Mouse (Mus musculus) MEL (cell line): ENCODE results near the gene Wwc1. TPM values are rescaled to one million over a fixed set of nuclear protein-coding genes. Genes with fewer than 3 reads are reported as not detected.

Source experiments
- DNase-seq: peaks from one replicate; pipeline ENCODE4 v3.0.0; 2011; ENCODE audit warnings: low read depth, low spot score
- H3K27ac ChIP-seq: 2 replicates; pipeline ENCODE4 v1.5.1; 2012; ENCODE audit warnings: low read depth, mild to moderate bottlenecking, control low read depth, low read length, moderate library complexity; ENCODE audit not compliant: control insufficient read depth
- H3K27me3 ChIP-seq, 2 experiments: fragments of 150-350 bp in 1 of 2; sonication (generic) in 1 of 2; 2 replicates each; pipeline ENCODE4 v1.6.1; 2012; ENCODE audit warnings: low read length in 2 of 2, mild to moderate bottlenecking in 2 of 2, improper control_type of control experiment in 1 of 2, moderate library complexity in 1 of 2; ENCODE audit not compliant: insufficient read depth in 2 of 2, control insufficient read depth in 1 of 2
- H3K36me3 ChIP-seq, 2 experiments: 2 replicates each; pipeline ENCODE4 v1.6.1; 2012 to 2014; ENCODE audit warnings: low read length in 2 of 2, improper control_type of control experiment in 1 of 2, inconsistent platforms in 1 of 2, mild to moderate bottlenecking in 1 of 2; ENCODE audit not compliant: insufficient read depth in 2 of 2, control insufficient read depth in 1 of 2
- H3K4me1 ChIP-seq, 2 experiments: fragments of 150-350 bp in 1 of 2; sonication (generic) in 1 of 2; 2 replicates each; pipeline ENCODE4 v1.6.1; 2012; ENCODE audit warnings: low read length in 2 of 2, improper control_type of control experiment in 1 of 2, mild to moderate bottlenecking in 1 of 2; ENCODE audit not compliant: insufficient read depth in 2 of 2, control insufficient read depth in 1 of 2
- H3K4me3 ChIP-seq, 2 experiments: fragments of 150-350 bp in 1 of 2; sonication (generic) in 1 of 2; 2 replicates each; pipeline ENCODE4 v1.5.1; 2012; ENCODE audit warnings: low read depth in 2 of 2, low read length in 2 of 2, mild to moderate bottlenecking in 2 of 2, moderate library complexity in 2 of 2, control low read depth in 1 of 2, improper control_type of control experiment in 1 of 2; ENCODE audit not compliant: control insufficient read depth in 1 of 2, insufficient read depth in 1 of 2
- H3K79me2 ChIP-seq: 2 replicates; pipeline ENCODE4 v1.6.1; 2012; ENCODE audit warnings: mild to moderate bottlenecking, low read length, moderate library complexity; ENCODE audit not compliant: control insufficient read depth, poor library complexity, insufficient read depth
- H3K9ac ChIP-seq: 2 replicates; pipeline ENCODE4 v1.6.1; 2012; ENCODE audit warnings: low read depth, mild to moderate bottlenecking, control low read depth, low read length, moderate library complexity; ENCODE audit not compliant: control insufficient read depth, poor library complexity, severe bottlenecking
- H3K9me3 ChIP-seq: fragments of 150-350 bp; sonication (generic); replicated peaks from 2 replicates; pipeline ENCODE4 v1.6.1; 2012; ENCODE audit warnings: mild to moderate bottlenecking, low read length, improper control_type of control experiment, moderate library complexity; ENCODE audit not compliant: insufficient read depth
- ELF1 ChIP-seq: IDR thresholded peaks from 2 replicates; pipeline ENCODE4 v1.6.1; 2014; ENCODE audit warnings: low read depth, mild to moderate bottlenecking, inconsistent platforms, low read length, improper control_type of control experiment, moderate library complexity
- ETS1 ChIP-seq: IDR thresholded peaks from 2 replicates; pipeline ENCODE4 v1.6.1; 2012; ENCODE audit warnings: low read depth, mild to moderate bottlenecking, inconsistent platforms, low read length, improper control_type of control experiment, moderate library complexity
- GABPA ChIP-seq: IDR thresholded peaks from 2 replicates; pipeline ENCODE4 v1.6.1; 2012; ENCODE audit warnings: low read depth, mild to moderate bottlenecking, inconsistent platforms, low read length, improper control_type of control experiment, moderate library complexity
- HCFC1 ChIP-seq: IDR thresholded peaks from 2 replicates; pipeline ENCODE4 v1.6.1; 2012; ENCODE audit warnings: low read depth, mild to moderate bottlenecking, inconsistent platforms, low read length, improper control_type of control experiment, moderate library complexity
- JUND ChIP-seq: IDR thresholded peaks from 2 replicates; pipeline ENCODE4 v1.6.1; 2011; ENCODE audit warnings: low read depth, mild to moderate bottlenecking, improper control_type of control experiment, low read length
- MAFK ChIP-seq: IDR thresholded peaks from 2 replicates; pipeline ENCODE4 v1.6.1; 2011; ENCODE audit warnings: low read depth, mild to moderate bottlenecking, low read length, improper control_type of control experiment, borderline replicate concordance
- MAZ ChIP-seq: IDR thresholded peaks from 2 replicates; pipeline ENCODE4 v1.6.1; 2012; ENCODE audit warnings: low read depth, mild to moderate bottlenecking, inconsistent platforms, low read length, improper control_type of control experiment
- MEF2A ChIP-seq: IDR thresholded peaks from 2 replicates; pipeline ENCODE4 v1.6.1; 2014; ENCODE audit warnings: low read depth, mild to moderate bottlenecking, inconsistent platforms, low read length, improper control_type of control experiment; ENCODE audit not compliant: poor library complexity, insufficient replicate concordance, severe bottlenecking; ENCODE audit errors: extremely low read depth
- MXI1 ChIP-seq: IDR thresholded peaks from 2 replicates; pipeline ENCODE4 v1.6.1; 2011; ENCODE audit warnings: mild to moderate bottlenecking, low read depth, low read length, improper control_type of control experiment
- MYB ChIP-seq: IDR thresholded peaks from 2 replicates; pipeline ENCODE4 v1.6.1; 2011; ENCODE audit warnings: mild to moderate bottlenecking, low read depth, low read length, improper control_type of control experiment
- POLR2AphosphoS5 ChIP-seq: IDR thresholded peaks from 2 replicates; pipeline ENCODE4 v1.6.1; 2012; ENCODE audit warnings: low read depth, borderline replicate concordance, mild to moderate bottlenecking, inconsistent platforms, low read length, moderate library complexity, mixed read lengths
- RCOR1 ChIP-seq: IDR thresholded peaks from 2 replicates; pipeline ENCODE4 v1.6.1; 2012; ENCODE audit warnings: low read depth, mild to moderate bottlenecking, inconsistent platforms, low read length, improper control_type of control experiment
- TAL1 ChIP-seq: IDR thresholded peaks from 2 replicates; pipeline ENCODE4 v1.6.1; 2012; ENCODE audit warnings: mild to moderate bottlenecking, inconsistent platforms, low read length, moderate library complexity, mixed read lengths
- TCF12 ChIP-seq: IDR thresholded peaks from 2 replicates; pipeline ENCODE4 v1.6.1; 2014; ENCODE audit warnings: low read depth, mild to moderate bottlenecking, inconsistent platforms, low read length, improper control_type of control experiment, moderate library complexity
- USF1 ChIP-seq: IDR thresholded peaks from 2 replicates; pipeline ENCODE4 v1.6.1; 2014; ENCODE audit warnings: low read depth, mild to moderate bottlenecking, inconsistent platforms, low read length, improper control_type of control experiment, moderate library complexity
- polyA plus RNA-seq, 2 experiments: library from polyadenylated mRNA; stranded (reverse) in 1 of 2; unstranded in 1 of 2; fragments of >175 nt in 1 of 2; fragments of >200 nt in 1 of 2; gene quantifications; 2 replicates each; pipeline versions ENCODE4 v1.2.1 to v1.2.4; 2012; ENCODE audit warnings: low replicate concordance in 2 of 2, low read depth in 1 of 2; ENCODE audit not compliant: insufficient read length in 2 of 2, insufficient read depth in 1 of 2, missing spikeins in 1 of 2
- total RNA-seq: library from RNA; depleted of rRNA; stranded (reverse); fragments of 300-350 nt; gene quantifications from 2 replicates; pipeline ENCODE4 v1.2.3, GENCODE M21; 2012

Wwc1 gene
- total and polyA plus RNA-seq, 3 experiments, result 0.39 to 0.46 TPM; not detected in 1

- Histone ChIP-seq H3K27ac (no peak overlapping the region), H3K79me2 (no peaks in the 10 kb centered on the region), H3K9ac (no peak overlapping the region), H3K36me3 (no peaks in the 10 kb centered on the region), H3K4me3 (no peak overlapping the region), H3K4me1 (no peaks in the 10 kb centered on the region), H3K9me3 (no peaks in the 10 kb centered on the region), H3K27me3 (no peaks in the 10 kb centered on the region)
- TF ChIP-seq TAL1 (no peak), USF1 (peak; percentile 40; the same call in 1 of the 2 replicates)
- DNase-seq, result no peak
Observed at GRCm38 (mm10) chr11:35857395-35858067, 122.8 kb downstream of the Wwc1 start.

- Histone ChIP-seq H3K4me1 (no peaks in the 10 kb centered on the region), H3K27ac (no peak overlapping the region), H3K27me3 (no peaks in the 10 kb centered on the region), H3K9me3 (no peaks in the 10 kb centered on the region), H3K36me3 (no peaks in the 10 kb centered on the region), H3K79me2 (no peaks in the 10 kb centered on the region), H3K9ac (no peak overlapping the region), H3K4me3 (no peak overlapping the region)
- TF ChIP-seq ETS1, result no peak
- TF ChIP-seq HCFC1, result no peak
- TF ChIP-seq ELF1, result no peak
- TF ChIP-seq GABPA, result no peak
- no peak for TF ChIP-seq TAL1
- no peak for TF ChIP-seq MAFK
- TF ChIP-seq TCF12, result no peak
- no peak for TF ChIP-seq POLR2AphosphoS5
- no peak for TF ChIP-seq MEF2A
- no peak for TF ChIP-seq MAZ
- DNase-seq, result no peak
Observed at GRCm38 (mm10) chr11:35856359-35857040, 123.8 kb downstream of the Wwc1 start.

GRCm38 (mm10) chr11:35855567-35855966 lies 124.8 kb downstream of the Wwc1 start:
- no peaks in the 10 kb centered on the region for H3K79me2 ChIP-seq
- no peaks in the 10 kb centered on the region for H3K36me3 ChIP-seq
- TF ChIP-seq RCOR1 (no peak), JUND (no peak), MXI1 (no peak), MYB (no peak), TAL1 (no peak), ETS1 (no peak)
- H3K9me3 ChIP-seq, result no peaks in the 10 kb centered on the region
- DNase-seq, result no peak
- H3K27me3 ChIP-seq, result no peaks in the 10 kb centered on the region
- H3K27ac ChIP-seq, result no peak overlapping the region
- H3K4me1 ChIP-seq, result no peaks in the 10 kb centered on the region
- H3K9ac ChIP-seq, result no peak overlapping the region
- H3K4me3 ChIP-seq, result no peak overlapping the region
